ENCODE assay signal across 21 mouse cellular contexts in the genomic region with DNA sequence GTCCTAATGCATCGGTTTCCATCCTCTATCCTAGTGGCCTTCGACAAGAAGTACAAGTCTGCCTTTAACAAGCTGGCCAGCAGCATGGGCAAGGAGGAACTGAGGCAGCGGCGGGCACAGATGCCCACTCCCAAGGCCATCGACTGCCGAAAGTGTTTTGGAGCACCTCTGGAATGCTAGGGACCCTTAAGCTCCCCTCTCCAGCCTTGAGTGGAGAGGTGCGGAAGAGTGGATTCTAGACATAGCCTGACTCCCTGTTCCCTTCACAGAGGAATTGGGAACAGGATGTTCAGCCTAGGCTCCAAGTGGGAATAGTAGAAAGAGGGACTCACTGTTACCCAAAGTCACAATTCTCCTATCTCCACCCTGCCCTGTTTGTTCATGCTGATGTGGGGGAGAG. TPM values are rescaled to one million over a fixed set of nuclear protein-coding genes. Genes with fewer than 3 reads are reported as not detected.
A peak's percentile ranks its signal among the peaks of the same experiment; 100 is the strongest.
DNase-seq lines count a peak whose midpoint lies in the region; ATAC-seq and TF ChIP-seq lines count a peak whose summit lies in the region.
"Had no signal": no experiment of that assay in that cellular context is flagged by ENCODE, and none has a peak within 500 bp of the region (broad histone marks: within the 10 kb centered on the region; RNA-seq: fewer than 3 reads in every experiment).

No protein-coding gene starts in this region.

- no peak for TF ChIP-seq POLR2A in lung, adult 2 months (IDR thresholded peaks at IDR 0.05; ENCODE audit: borderline replicate concordance, extremely low read depth, low read depth, low read length)

- peak; percentile 98 for TF ChIP-seq EP300 in lung, postnatal 0 days (IDR thresholded peaks at IDR 0.05)

- H3K36me3 ChIP-seq in lung, postnatal 0 days (ENCODE audit: insufficient read depth, low read length) = no peaks in the 10 kb centered on the region
- H3K36me3 ChIP-seq in midbrain, embryonic 16.5 days (ENCODE audit: control insufficient read depth, insufficient read depth, low read length) = peaks cover 34% of the 10 kb centered on the region

- no peaks in the 10 kb centered on the region for H3K27me3 ChIP-seq in lung, postnatal 0 days (replicated peaks; ENCODE audit: insufficient read depth, low read length)
- no peaks in the 10 kb centered on the region for H3K27me3 ChIP-seq in midbrain, embryonic 16.5 days (ENCODE audit: control insufficient read depth, insufficient read depth, low read depth, low read length)
- H3K27me3 ChIP-seq: CH12.LX; embryonic facial prominence, embryonic 13.5 days; forebrain, embryonic 12.5 days; hindbrain, embryonic 13.5 days; Patski had no signal

- no peak overlapping the region for H3K9ac ChIP-seq in lung, postnatal 0 days (replicated peaks; ENCODE audit: low read depth)
- no peak overlapping the region for H3K9ac ChIP-seq in midbrain, embryonic 16.5 days (ENCODE audit: low read depth, low read length)
- H3K9ac ChIP-seq: embryonic facial prominence, embryonic 13.5 days; forebrain, embryonic 12.5 days; forebrain, postnatal 0 days; hindbrain, embryonic 13.5 days had no signal

- no peak overlapping the region for H3K4me3 ChIP-seq in layer of hippocampus, adult 2 months
- no peak overlapping the region for H3K4me3 ChIP-seq in lung, postnatal 0 days (ENCODE audit: low read depth, low read length)
- H3K4me3 ChIP-seq in lung, adult 2 months (replicated peaks; ENCODE audit: extremely low read depth, low read depth, low read length) = no peak overlapping the region
- no peak overlapping the region for H3K4me3 ChIP-seq in midbrain, embryonic 16.5 days (ENCODE audit: low read depth, low read length)
- H3K4me3 ChIP-seq: embryonic facial prominence, embryonic 13.5 days; forebrain, embryonic 12.5 days; hindbrain, embryonic 13.5 days had no signal

- H3K4me1 ChIP-seq in lung, postnatal 0 days (ENCODE audit: insufficient read depth, low read depth, low read length) = no peaks in the 10 kb centered on the region; the same call in 1 of the 2 replicates
- 0 out of 2 replicates have a peak, but pooled peaks cover 2% of the 10 kb centered on the region for H3K4me1 ChIP-seq in lung, adult 2 months (ENCODE audit: control insufficient read depth, insufficient read depth, low read length)
- H3K4me1 ChIP-seq in midbrain, embryonic 16.5 days (ENCODE audit: control insufficient read depth, insufficient read depth, low read length) = no peaks in the 10 kb centered on the region
- H3K4me1 ChIP-seq: embryonic facial prominence, embryonic 13.5 days; forebrain, embryonic 12.5 days; hindbrain, embryonic 13.5 days had no signal

- H3K4me2 ChIP-seq in lung, postnatal 0 days (replicated peaks; ENCODE audit: low read depth, low read length) = no peak overlapping the region
- H3K4me2 ChIP-seq in midbrain, embryonic 16.5 days (ENCODE audit: low read length) = no peak overlapping the region
- H3K4me2 ChIP-seq: embryonic facial prominence, embryonic 13.5 days; forebrain, embryonic 12.5 days; hindbrain, embryonic 13.5 days had no signal

- H3K27ac ChIP-seq in layer of hippocampus, adult 2 months = peak overlapping the region; percentile 83
- H3K27ac ChIP-seq in lung, postnatal 0 days (ENCODE audit: low read length) = peak overlapping the region; percentile 51; the same call in 1 of the 2 replicates
- H3K27ac ChIP-seq in midbrain, embryonic 16.5 days (ENCODE audit: low read length) = no peak overlapping the region
- H3K27ac ChIP-seq: embryonic facial prominence, embryonic 13.5 days; forebrain, embryonic 12.5 days; hindbrain, embryonic 13.5 days; hindbrain, postnatal 0 days had no signal

- H3K9me3 ChIP-seq in lung, postnatal 0 days (ENCODE audit: low read length) = no peaks in the 10 kb centered on the region
- H3K9me3 ChIP-seq in midbrain, embryonic 16.5 days (replicated peaks; ENCODE audit: control insufficient read depth, low read length, poor library complexity, severe bottlenecking) = no peaks in the 10 kb centered on the region
- H3K9me3 ChIP-seq: embryonic facial prominence, embryonic 13.5 days; forebrain, embryonic 12.5 days; hindbrain, embryonic 13.5 days had no signal

- peak; percentile 17 for DNase-seq in cerebellum, adult 9-10 months
- no peak for DNase-seq in cerebellum, postnatal 36 days
- no peak for DNase-seq in layer of hippocampus, adult 2 months (ENCODE audit: low spot score in 2 of 2)
- DNase-seq in layer of hippocampus, postnatal 36 days = no peak
- DNase-seq in lung, postnatal 0 days (ENCODE audit: low spot score) = peak; percentile 55
- DNase-seq in lung, adult 2 months = no peak
- DNase-seq: adrenal gland, postnatal 14 days; cerebellum, postnatal 14 days; forebrain, postnatal 0 days; gastrocnemius, postnatal 14 days; heart, postnatal 10 days had no signal

- 59% methylated on average over 7 of the region's 7 CpGs for WGBS in lung, postnatal 0 days
- 72% methylated on average over 7 of the region's 7 CpGs for WGBS in lung, adult 2 months
- WGBS in midbrain, embryonic 16.5 days = 98% methylated on average over 7 of the region's 7 CpGs

- peak; percentile 91 for ATAC-seq in lung, postnatal 0 days
- ATAC-seq in midbrain, embryonic 16.5 days = no peak
- ATAC-seq: activated CD4-positive, CD25-positive, alpha-beta regulatory T cell, adult 4 months; forebrain, postnatal 0 days; Patski had no signal

- TF ChIP-seq CTCF in layer of hippocampus, adult 2 months (conservative IDR thresholded peaks at IDR 0.05) = no peak
- TF ChIP-seq CTCF in lung, postnatal 0 days (IDR thresholded peaks at IDR 0.05) = no peak
- no peak for TF ChIP-seq CTCF in lung, adult 2 months (IDR thresholded peaks at IDR 0.05; ENCODE audit: insufficient read depth, low read length)

RNA-seq across cellular contexts. Expression of gene Gatad2b, which starts 13.2 kb away (rescaled TPM):
- total RNA-seq in layer of hippocampus, adult 2 months (2021) = 100 to 1,000 TPM; 107 to 108 TPM
- 100 to 1,000 TPM in 1 of 2 experiments, 10 to 100 TPM in 1; 95.2 to 109 TPM for total RNA-seq in layer of hippocampus, postnatal 36 days (2021)
- polyA plus RNA-seq in lung, postnatal 0 days (2015; fragmentation: Nextera tagmentation; extraction: Ambion mirVana) = 9.2 and 10.1 TPM in 2 replicates
- polyA plus RNA-seq in lung, adult 2 months (2012; rRNA removed) = 21.5 and 26.0 TPM in 2 replicates
- 10.9 and 12.0 TPM in 2 replicates for polyA plus RNA-seq in midbrain, embryonic 16.5 days (2015; fragmentation: Nextera tagmentation; extraction: Ambion mirVana)

RNA-seq across cellular contexts. Expression of gene Dennd4b, which starts 14.8 kb away (rescaled TPM):
- total RNA-seq in layer of hippocampus, adult 2 months (2021) = 10 to 100 TPM; 33.7 to 35.6 TPM
- 10 to 100 TPM; 30.5 to 31.8 TPM for total RNA-seq in layer of hippocampus, postnatal 36 days (2021)
- 2.3 and 2.7 TPM in 2 replicates for polyA plus RNA-seq in lung, postnatal 0 days (2015; fragmentation: Nextera tagmentation; extraction: Ambion mirVana)
- polyA plus RNA-seq in lung, adult 2 months (2012; rRNA removed) = 37.5 and 39.6 TPM in 2 replicates
- polyA plus RNA-seq in midbrain, embryonic 16.5 days (2015; fragmentation: Nextera tagmentation; extraction: Ambion mirVana) = 7.8 and 8.5 TPM in 2 replicates

RNA-seq across cellular contexts. Expression of gene Crtc2, which starts 25.8 kb away (rescaled TPM):
- 10 to 100 TPM; 38.3 to 49.5 TPM for total RNA-seq in layer of hippocampus, adult 2 months (2021)
- 10 to 100 TPM; 34.5 to 41.3 TPM for total RNA-seq in layer of hippocampus, postnatal 36 days (2021)
- polyA plus RNA-seq in lung, postnatal 0 days (2015; fragmentation: Nextera tagmentation; extraction: Ambion mirVana) = 11.9 and 16.2 TPM in 2 replicates
- 60.2 and 77.4 TPM in 2 replicates for polyA plus RNA-seq in lung, adult 2 months (2012; rRNA removed)
- polyA plus RNA-seq in midbrain, embryonic 16.5 days (2015; fragmentation: Nextera tagmentation; extraction: Ambion mirVana) = 21.5 and 24.6 TPM in 2 replicates

RNA-seq across cellular contexts. Expression of gene Slc39a1, which starts 31.8 kb away (rescaled TPM):
- 10 to 100 TPM; 42.5 to 45.5 TPM for total RNA-seq in layer of hippocampus, adult 2 months (2021)
- total RNA-seq in layer of hippocampus, postnatal 36 days (2021) = 10 to 100 TPM; 44.9 to 47.2 TPM
- 143 and 152 TPM in 2 replicates for polyA plus RNA-seq in lung, postnatal 0 days (2015; fragmentation: Nextera tagmentation; extraction: Ambion mirVana)
- 72.8 and 83.7 TPM in 2 replicates for polyA plus RNA-seq in lung, adult 2 months (2012; rRNA removed)
- polyA plus RNA-seq in midbrain, embryonic 16.5 days (2015; fragmentation: Nextera tagmentation; extraction: Ambion mirVana) = 43.0 and 46.8 TPM in 2 replicates

RNA-seq across cellular contexts. Expression of gene Creb3l4, which starts 36.4 kb away (rescaled TPM):
- not detected for total RNA-seq in layer of hippocampus, adult 2 months (2021)
- under 1 TPM in 1 of 2 experiments, not detected in 1; 0.40 TPM for total RNA-seq in layer of hippocampus, postnatal 36 days (2021)
- polyA plus RNA-seq in lung, postnatal 0 days (2015; fragmentation: Nextera tagmentation; extraction: Ambion mirVana) = 2.4 and 2.8 TPM in 2 replicates
- 2.0 TPM in 2 replicates for polyA plus RNA-seq in lung, adult 2 months (2012; rRNA removed)
- polyA plus RNA-seq in midbrain, embryonic 16.5 days (2015; fragmentation: Nextera tagmentation; extraction: Ambion mirVana) = 1.1 and 2.2 TPM in 2 replicates
- total RNA-seq: gastrocnemius, adult 18-20 months; hematopoietic stem cell, adult 5-6 weeks had no signal
- polyA plus RNA-seq: activated CD4-positive, CD25-positive, alpha-beta regulatory T cell, adult 4 months had no signal

Comparison
In these comparisons a context has a peak if more than half of its experiments do, and no peak if none do; other contexts are left out.
1. DNase-seq: peak in cerebellum, adult 9-10 months (single experiment) and lung, postnatal 0 days (single experiment); none in cerebellum, postnatal 36 days (0 of 2), layer of hippocampus, adult 2 months (0 of 2), layer of hippocampus, postnatal 36 days (0 of 2) and lung, adult 2 months (single experiment).